Mouse (Mus musculus) thymus, postnatal 4 days (tissue): Measurements from ENCODE around the gene Clp1.

Source experiments
- DNase-seq: peaks from one replicate; pipeline ENCODE4 v3.0.0; 2021

Clp1 gene

GRCm38 (mm10) chr2:84705295-84705694 lies 21.9 kb downstream of the Clp1 start:
- no peak for DNase-seq

GRCm38 (mm10) chr2:84704329-84704728 lies 22.8 kb downstream of the Clp1 start:
- no peak for DNase-seq

- no peak for DNase-seq
Measured at GRCm38 (mm10) chr2:84703497-84703896, 23.7 kb downstream of the Clp1 start.

GRCm38 (mm10) chr2:84695007-84695695 lies 32.0 kb downstream of the Clp1 start:
- DNase-seq: no peak

- DNase-seq: no peak
Measured at GRCm38 (mm10) chr2:84690050-84690449, 37.1 kb downstream of the Clp1 start.

- no peak for DNase-seq
Measured at GRCm38 (mm10) chr2:84688080-84688844, 38.9 kb downstream of the Clp1 start.

GRCm38 (mm10) chr2:84682605-84683183 lies 44.5 kb downstream of the Clp1 start:
- DNase-seq: no peak

GRCm38 (mm10) chr2:84679016-84679415 lies 48.1 kb downstream of the Clp1 start, which contains the start of gene Tmx2:
TSS of gene Tmx2 (minus strand) at chr2:84679140.
- DNase-seq: peak; percentile 25

GRCm38 (mm10) chr2:84677968-84678880 lies 48.9 kb downstream of the Clp1 start, which contains the start of the genes Gm28635 and Med19:
TSS of gene Gm28635 (minus strand) at chr2:84678041.
TSS of gene Med19 (plus strand) at chr2:84678402.
- DNase-seq: peak; percentile 84

- no peak for DNase-seq
Measured at GRCm38 (mm10) chr2:84677270-84677967, 49.7 kb downstream of the Clp1 start.
